Mouse (Mus musculus) thymus, adult 18-20 months (tissue): Measurements from ENCODE around the gene Slc25a47.

ENCODE experiments used
- DNase-seq, 2 experiments: peaks; one replicate each; pipeline ENCODE4 v3.0.0; 2022; ENCODE audit warnings: mixed read lengths in 2 of 2

The Slc25a47 gene

GRCm38 (mm10) chr12:108869575-108869974 lies 33.7 kb downstream of the Slc25a47 start:
- DNase-seq: no peak

- no peak for DNase-seq
Observed at GRCm38 (mm10) chr12:108873122-108873521, 37.3 kb downstream of the Slc25a47 start.

DNA sequence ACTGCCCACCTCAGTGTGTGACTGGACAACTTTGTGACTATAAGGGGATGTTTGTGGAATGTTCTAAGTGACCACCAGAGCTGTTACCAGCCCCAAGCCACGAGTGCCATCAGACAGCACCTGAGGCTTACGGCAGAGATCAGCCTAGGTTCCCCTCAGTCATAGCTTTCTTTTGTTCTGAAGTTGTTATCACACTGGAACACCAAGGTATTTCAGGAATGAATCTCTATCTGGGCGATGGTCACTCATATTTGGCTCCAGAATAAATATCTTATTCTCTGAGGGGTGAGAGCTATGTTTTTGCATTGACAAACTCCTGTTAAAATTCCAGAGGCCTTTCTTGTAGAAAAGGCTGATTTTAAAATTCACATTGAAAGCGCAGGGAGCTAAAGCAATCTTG lies 43.3 kb downstream of the Slc25a47 start:
- no peak for DNase-seq

- DNase-seq: no peak
Observed at GRCm38 (mm10) chr12:108880606-108881005, 44.8 kb downstream of the Slc25a47 start.

DNA sequence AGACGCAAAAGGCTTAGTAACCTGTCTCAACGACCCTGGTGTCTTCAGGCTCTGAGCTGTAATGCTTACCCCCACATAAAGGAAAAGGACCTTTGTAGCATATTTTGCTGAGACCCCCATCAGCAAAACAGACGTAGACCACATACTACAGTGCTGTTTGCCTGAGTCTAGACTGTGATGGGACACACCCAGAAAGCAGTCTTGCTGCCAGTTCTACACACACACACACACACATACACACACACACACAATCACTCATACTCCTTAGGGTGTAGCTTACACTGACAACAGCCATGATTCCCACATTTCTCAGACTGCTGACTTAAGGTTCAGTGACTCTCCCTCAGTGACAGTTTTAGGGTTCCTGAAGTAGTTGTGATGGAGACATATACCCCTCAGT lies 45.3 kb downstream of the Slc25a47 start:
- DNase-seq: no peak

DNA sequence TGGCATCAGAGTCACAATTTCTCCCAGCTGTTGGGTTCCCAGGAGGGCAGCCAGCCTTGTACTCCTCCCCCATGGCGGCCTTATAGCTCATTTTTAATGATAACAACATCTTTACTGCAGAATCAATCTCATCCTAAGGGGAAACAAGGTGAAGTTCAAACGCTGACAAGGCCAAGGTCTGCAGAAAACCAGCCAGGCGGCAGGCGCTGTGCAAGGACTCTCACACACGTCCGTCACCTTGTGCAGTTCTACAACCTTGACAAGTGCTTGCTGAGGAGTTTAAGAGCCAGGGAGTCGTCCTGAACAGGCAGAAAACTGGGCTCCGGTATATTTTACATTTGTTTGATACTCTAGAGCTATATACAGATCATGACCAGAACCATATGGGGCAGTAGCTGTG lies 46.9 kb downstream of the Slc25a47 start:
- DNase-seq: no peak

GRCm38 (mm10) chr12:108885906-108886305 lies 50.1 kb downstream of the Slc25a47 start:
- no peak for DNase-seq

- DNase-seq: no peak
Observed at GRCm38 (mm10) chr12:108887077-108887476, 51.2 kb downstream of the Slc25a47 start.

GRCm38 (mm10) chr12:108888632-108889031 lies 52.8 kb downstream of the Slc25a47 start:
- no peak for DNase-seq

DNA sequence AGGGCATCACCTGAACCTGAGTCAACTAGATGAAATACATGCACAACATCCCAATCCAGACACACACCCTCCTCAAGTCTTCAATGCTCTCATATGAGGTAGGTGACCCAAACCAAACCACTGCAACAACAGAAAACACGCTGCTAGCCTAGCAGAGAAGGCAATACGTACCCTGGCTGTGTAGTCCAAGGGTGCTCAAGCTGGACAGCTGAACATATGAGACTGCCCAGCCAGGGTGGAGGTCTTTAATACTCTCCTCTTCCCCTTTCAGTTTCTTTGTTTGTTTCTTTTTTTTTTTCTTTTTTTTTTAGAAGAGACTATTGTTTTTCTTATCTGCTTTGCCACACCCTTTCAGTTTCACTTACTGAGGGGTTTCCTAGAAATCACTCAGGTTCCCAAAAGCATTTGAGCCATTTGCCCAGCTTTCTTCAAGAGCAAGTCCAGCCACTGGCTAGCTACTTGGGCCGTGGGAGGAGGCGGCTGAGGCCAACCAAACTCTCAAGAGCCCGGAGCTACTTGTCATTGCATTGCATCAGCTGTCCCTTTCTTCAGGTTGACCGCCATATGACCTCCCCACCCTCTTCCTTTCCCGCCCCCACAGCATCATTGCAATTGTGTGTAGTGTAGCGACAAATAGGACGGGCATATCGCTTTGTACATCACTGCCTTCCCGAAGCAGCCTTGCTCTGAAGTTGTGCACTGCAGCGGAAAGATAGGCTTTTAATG lies 57.3 kb downstream of the Slc25a47 start, which contains the start of gene Wdr25:
Gene Wdr25, plus strand, starts transcription at position 643 of the 726 bp plus-strand sequence.
- no peak for DNase-seq

GRCm38 (mm10) chr12:108893715-108894431 lies 58.0 kb downstream of the Slc25a47 start, which contains the start of gene Wars:
TSS of gene Wars (minus strand) at chr12:108894174.
- DNase-seq: peak; percentile 87 to 92

DNA sequence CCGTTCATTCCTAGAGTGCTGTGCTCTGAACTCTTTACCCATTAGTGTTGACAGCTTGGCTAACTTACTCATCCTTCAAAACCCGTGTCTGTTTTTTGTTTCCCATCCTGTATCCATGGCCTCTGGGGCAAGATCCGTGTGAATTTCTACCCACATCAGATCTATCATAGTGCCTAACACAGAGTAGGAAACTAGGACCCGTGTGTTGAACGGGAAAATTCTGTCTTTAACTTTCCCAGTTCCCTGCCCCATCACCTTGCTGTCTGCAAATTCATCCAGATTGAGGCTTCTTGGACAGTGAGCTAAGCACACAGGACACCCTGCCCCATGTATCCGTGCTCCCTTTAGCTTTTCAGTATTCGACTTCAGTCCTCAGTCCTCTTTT lies 58.6 kb downstream of the Slc25a47 start:
- no peak for DNase-seq

DNA sequence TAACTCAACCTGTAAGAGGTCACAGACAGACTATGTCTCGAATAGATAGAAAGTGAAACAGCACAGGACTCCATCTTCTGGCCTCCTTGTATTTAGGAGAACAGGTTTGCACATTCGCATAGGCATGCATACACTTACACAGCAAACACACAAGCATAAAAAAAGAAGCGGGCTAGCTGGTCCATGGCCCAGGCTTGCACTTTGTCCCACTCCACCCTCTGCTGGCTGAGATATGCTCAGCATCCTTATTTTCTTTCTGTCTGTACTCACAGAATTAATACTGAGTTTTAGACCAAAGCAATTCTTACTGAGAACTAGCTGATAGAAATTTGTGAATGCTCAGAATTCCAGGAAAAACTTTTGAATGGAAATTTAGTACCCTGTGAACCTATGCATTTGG lies 60.2 kb downstream of the Slc25a47 start:
- DNase-seq: no peak

- no peak for DNase-seq
Observed at GRCm38 (mm10) chr12:108901346-108901745, 65.5 kb downstream of the Slc25a47 start.

- DNase-seq: no peak
Observed at GRCm38 (mm10) chr12:108902940-108903339, 67.1 kb downstream of the Slc25a47 start.

DNA sequence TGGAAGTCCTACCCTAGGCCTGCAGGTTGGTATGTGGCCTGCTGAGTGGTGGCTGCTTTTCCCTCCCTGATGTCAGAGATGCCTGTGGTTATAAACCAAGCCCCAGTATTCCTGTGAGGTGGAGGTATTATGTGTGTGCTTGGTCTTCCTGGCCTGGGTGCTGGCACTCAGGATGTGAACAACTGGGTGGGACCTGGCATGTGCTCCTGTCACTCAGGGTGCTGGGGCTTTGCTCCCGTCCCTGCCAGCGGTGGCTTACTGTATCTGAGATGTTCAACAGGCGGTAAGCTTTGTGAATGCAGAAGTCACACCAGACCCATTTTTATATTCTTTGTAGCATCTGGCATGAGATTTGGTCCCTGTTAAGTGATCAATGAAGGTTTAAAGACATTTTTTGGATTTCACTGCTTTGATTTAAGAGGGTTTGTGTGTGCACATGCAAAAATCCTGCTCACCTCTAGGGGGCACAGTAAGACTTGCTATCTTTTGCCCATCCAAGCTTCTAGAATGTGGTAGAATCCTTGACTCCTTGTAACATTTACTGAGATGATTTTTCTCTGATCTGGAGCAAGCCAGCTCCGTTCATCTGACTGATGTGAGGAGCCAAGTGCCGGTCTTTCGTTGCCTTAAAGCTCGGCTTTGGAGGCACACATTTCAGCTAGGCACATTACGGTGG lies 67.9 kb downstream of the Slc25a47 start:
- no peak for DNase-seq

GRCm38 (mm10) chr12:108904276-108904653 lies 68.4 kb downstream of the Slc25a47 start:
- DNase-seq: no peak

DNA sequence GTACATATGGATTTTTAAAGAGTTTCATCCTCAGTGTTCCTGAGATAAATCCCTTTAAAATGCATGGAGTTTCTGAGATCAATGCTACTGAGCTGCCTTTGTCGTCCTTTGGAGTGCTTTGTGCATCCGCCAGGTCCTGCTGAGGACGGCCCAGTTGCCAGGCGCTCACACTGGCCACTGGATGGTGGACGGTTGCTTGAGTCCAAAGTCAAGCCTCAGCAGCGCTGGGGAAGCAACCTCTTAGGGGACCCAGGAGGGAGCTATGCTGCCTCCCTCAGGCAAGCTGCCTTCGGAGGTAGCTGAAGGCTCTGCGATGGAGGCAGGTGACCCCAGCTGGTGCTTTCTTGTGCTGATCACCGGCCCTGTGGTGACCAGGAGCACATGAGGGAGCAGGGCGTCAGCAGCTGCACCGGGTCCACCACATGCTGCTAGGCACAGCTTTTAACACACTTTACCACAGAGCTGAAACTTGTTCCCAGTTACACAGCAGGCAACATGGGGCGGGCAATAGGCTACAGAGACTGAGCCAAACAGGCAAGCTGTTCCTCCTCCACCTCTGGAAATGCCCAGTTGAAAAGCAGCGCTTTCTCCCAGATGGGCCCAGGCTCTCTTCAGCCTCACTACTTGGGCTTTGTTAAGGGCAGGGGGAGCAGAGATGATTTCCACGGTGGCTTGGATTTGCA lies 69.9 kb downstream of the Slc25a47 start:
- no peak for DNase-seq

DNA sequence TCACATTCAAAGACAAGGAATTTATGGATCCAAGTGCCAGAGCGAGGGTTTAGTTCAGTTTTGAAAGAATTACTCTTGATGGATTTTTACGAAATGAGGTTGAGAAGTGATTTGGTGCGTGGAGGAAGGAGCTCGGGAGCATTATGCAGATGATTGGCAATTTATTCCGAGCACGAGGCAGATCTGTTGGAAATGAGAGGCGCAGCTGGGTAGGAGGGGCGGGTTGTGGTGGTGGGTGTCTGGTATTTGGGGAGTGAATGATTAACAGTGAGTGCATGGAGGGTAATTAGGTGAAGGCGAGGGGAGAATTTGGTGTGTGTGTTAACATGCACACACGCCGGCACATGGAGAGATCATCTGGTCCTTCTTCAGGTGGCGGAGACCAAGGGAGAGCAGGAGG lies 70.6 kb downstream of the Slc25a47 start:
- DNase-seq: no peak
